Mouse (Mus musculus) erythroblast, embryonic 14.5 days (primary cell): Measurements from ENCODE around the gene Ccp110.
A peak's percentile ranks its signal among the peaks of the same experiment; 100 is the strongest.

ENCODE experiments used
- GATA1 ChIP-seq: IDR thresholded peaks from 2 replicates; pipeline ENCODE4 v1.6.1; 2012; ENCODE audit warnings: low read length, inconsistent platforms, mixed read lengths
- TAL1 ChIP-seq: IDR thresholded peaks from 3 replicates; pipeline ENCODE4 v1.6.1; 2012; ENCODE audit warnings: low read length, inconsistent platforms, mixed read lengths

- TF ChIP-seq GATA1 (0 out of 2 replicates have a peak, but pooled peaks have one; percentile 15), TAL1 (no peak)
Observed at GRCm38 (mm10) chr7:118751625-118752024, 39.3 kb downstream of the Ccp110 start.
